Mouse (Mus musculus) ES-E14 (cell line): ENCODE measurements around the gene Unc79. TPM values are rescaled to one million over a fixed set of nuclear protein-coding genes. Genes with fewer than 3 reads are reported as not detected.
A peak's percentile ranks its signal among the peaks of the same experiment; 100 is the strongest.

Experiments used
- DNase-seq: peaks from one replicate; pipeline ENCODE4 v3.0.0-alpha.2; 2013; ENCODE audit warnings: low read depth, low spot score
- H3K27ac ChIP-seq: 2 replicates; pipeline ENCODE4 v1.5.1; 2012; ENCODE audit warnings: low read depth, mild to moderate bottlenecking, low read length, moderate library complexity, mixed read lengths; ENCODE audit not compliant: poor library complexity, insufficient read depth, severe bottlenecking
- H3K36me3 ChIP-seq: 2 replicates; pipeline ENCODE4 v1.6.1; 2012; ENCODE audit warnings: mild to moderate bottlenecking, low read length, moderate library complexity, mixed read lengths; ENCODE audit not compliant: control insufficient read depth, poor library complexity, insufficient read depth, severe bottlenecking
- H3K4me1 ChIP-seq, 2 experiments: fragments of 150-350 bp in 1 of 2; sonication (generic) in 1 of 2; 2 replicates each; pipeline ENCODE4 v1.6.1; 2012; ENCODE audit warnings: low read length in 2 of 2, mild to moderate bottlenecking in 1 of 2, mixed read lengths in 1 of 2; ENCODE audit not compliant: control insufficient read depth in 2 of 2, insufficient read depth in 2 of 2, poor library complexity in 1 of 2
- H3K4me3 ChIP-seq, 2 experiments: fragments of 150-350 bp in 1 of 2; sonication (generic) in 1 of 2; 2 replicates each; pipeline ENCODE4 v1.5.1; 2012; ENCODE audit warnings: low read length in 2 of 2, low read depth in 1 of 2, mild to moderate bottlenecking in 1 of 2, mixed read lengths in 1 of 2; ENCODE audit not compliant: insufficient read depth in 1 of 2, poor library complexity in 1 of 2, severe bottlenecking in 1 of 2
- H3K9ac ChIP-seq: 2 replicates; pipeline ENCODE4 v1.6.1; 2012; ENCODE audit warnings: low read depth, mild to moderate bottlenecking, low read length, mixed read lengths; ENCODE audit not compliant: poor library complexity, insufficient read depth, severe bottlenecking
- H3K9me3 ChIP-seq: fragments of 150-350 bp; sonication (generic); 2 replicates; pipeline ENCODE4 v1.6.1; 2012; ENCODE audit warnings: low read depth, mild to moderate bottlenecking, low read length; ENCODE audit not compliant: control insufficient read depth, insufficient read depth
- CHD2 ChIP-seq: IDR thresholded peaks from 2 replicates; pipeline ENCODE4 v1.6.1; 2014; ENCODE audit warnings: mild to moderate bottlenecking, low read depth, low read length, inconsistent platforms
- HCFC1 ChIP-seq: IDR thresholded peaks from 2 replicates; pipeline ENCODE4 v1.6.1; 2012; ENCODE audit warnings: low read length, inconsistent platforms, borderline replicate concordance; ENCODE audit not compliant: insufficient read depth
- MAFK ChIP-seq: IDR thresholded peaks from 2 replicates; pipeline ENCODE4 v1.6.1; 2014; ENCODE audit warnings: mild to moderate bottlenecking, low read depth, low read length, inconsistent platforms; ENCODE audit not compliant: insufficient read depth
- ZC3H11A ChIP-seq: IDR thresholded peaks from 2 replicates; pipeline ENCODE4 v1.6.1; 2012; ENCODE audit warnings: low read depth, mild to moderate bottlenecking, inconsistent platforms, low read length, borderline replicate concordance
- ZNF384 ChIP-seq: IDR thresholded peaks from 2 replicates; pipeline ENCODE4 v1.6.1; 2012; ENCODE audit warnings: low read depth, low read length, inconsistent platforms
- in situ Hi-C, 2 experiments: fragments of 600-800 bp; cut with MboI; formaldehyde crosslinking; loops; one replicate each; pipeline ENCODE4 v1.15.1; 2025; ENCODE audit warnings: low sequenced_read_pairs in 2 of 2, inconsistent platforms in 1 of 2; ENCODE audit not compliant: unreplicated experiment in 2 of 2
- total RNA-seq: library from RNA; depleted of rRNA; stranded (reverse); fragments of 300-350 nt; gene quantifications from 2 replicates; pipeline ENCODE4 v1.2.3, GENCODE M21; 2012

Gene Unc79
- total RNA-seq, 1 experiment, result 0.36 TPM

DNA sequence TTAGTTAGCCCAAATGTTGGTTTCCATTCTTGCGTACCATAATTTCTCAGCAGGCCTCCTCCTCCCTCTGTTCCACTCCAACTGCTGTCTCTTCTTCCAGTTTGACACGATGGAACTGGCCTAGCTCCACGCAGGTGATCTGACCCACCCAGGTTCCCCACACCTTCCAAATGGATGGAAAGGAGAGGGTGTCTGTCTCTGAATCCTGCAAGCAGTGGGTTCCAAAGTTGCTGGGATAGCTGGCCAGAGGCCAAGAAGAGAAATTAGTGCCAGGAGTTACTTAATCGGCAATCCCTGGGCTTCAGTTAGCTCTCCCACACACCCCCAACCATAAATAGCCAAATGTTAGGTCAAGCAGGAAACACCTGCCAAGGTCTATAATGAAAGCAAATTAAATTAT lies 212.1 kb downstream of the Unc79 start:
- TF ChIP-seq HCFC1, result no peak
- no peak for TF ChIP-seq ZC3H11A
- no peak for TF ChIP-seq MAFK
- no peak for TF ChIP-seq CHD2
- TF ChIP-seq ZNF384, result no peak
- no peaks in the 10 kb centered on the region; a peak in 1 of 4 replicates for H3K4me1 ChIP-seq
- DNase-seq, result no peak
- no peak overlapping the region for H3K27ac ChIP-seq
- no peak overlapping the region for H3K4me3 ChIP-seq
- H3K9me3 ChIP-seq, result no peaks in the 10 kb centered on the region
- in situ Hi-C loops, result no loop called here
- H3K36me3 ChIP-seq, result no peaks in the 10 kb centered on the region
- no peak overlapping the region for H3K9ac ChIP-seq

DNA sequence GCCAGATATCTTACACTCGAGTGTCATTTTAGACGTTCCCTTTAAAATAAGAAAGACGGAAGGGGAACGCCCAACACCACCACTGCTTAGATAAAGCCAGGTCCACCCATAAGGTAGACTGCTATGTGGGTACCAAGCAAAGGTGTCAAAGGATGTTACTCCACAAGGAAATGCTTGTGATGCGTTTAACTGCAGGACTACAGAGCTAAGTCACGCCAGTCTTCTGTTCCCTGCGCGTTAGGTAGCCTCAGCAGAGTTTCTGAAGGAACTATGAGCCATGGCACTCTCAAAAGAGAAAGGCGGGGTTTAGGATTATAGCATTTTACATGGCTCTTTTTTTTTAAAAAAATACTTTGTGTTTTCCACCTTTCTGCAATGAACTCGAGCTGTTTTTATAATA lies 214.9 kb downstream of the Unc79 start:
- Histone ChIP-seq H3K4me1 (no peaks in the 10 kb centered on the region; a peak in 1 of 4 replicates), H3K4me3 (no peak overlapping the region), H3K27ac (no peak overlapping the region), H3K9ac (no peak overlapping the region), H3K9me3 (no peaks in the 10 kb centered on the region), H3K36me3 (no peaks in the 10 kb centered on the region)
- in situ Hi-C loops, result no loop called here
- DNase-seq, result no peak
- TF ChIP-seq CHD2 (no peak), ZNF384 (no peak), HCFC1 (no peak), ZC3H11A (no peak), MAFK (no peak)

DNA sequence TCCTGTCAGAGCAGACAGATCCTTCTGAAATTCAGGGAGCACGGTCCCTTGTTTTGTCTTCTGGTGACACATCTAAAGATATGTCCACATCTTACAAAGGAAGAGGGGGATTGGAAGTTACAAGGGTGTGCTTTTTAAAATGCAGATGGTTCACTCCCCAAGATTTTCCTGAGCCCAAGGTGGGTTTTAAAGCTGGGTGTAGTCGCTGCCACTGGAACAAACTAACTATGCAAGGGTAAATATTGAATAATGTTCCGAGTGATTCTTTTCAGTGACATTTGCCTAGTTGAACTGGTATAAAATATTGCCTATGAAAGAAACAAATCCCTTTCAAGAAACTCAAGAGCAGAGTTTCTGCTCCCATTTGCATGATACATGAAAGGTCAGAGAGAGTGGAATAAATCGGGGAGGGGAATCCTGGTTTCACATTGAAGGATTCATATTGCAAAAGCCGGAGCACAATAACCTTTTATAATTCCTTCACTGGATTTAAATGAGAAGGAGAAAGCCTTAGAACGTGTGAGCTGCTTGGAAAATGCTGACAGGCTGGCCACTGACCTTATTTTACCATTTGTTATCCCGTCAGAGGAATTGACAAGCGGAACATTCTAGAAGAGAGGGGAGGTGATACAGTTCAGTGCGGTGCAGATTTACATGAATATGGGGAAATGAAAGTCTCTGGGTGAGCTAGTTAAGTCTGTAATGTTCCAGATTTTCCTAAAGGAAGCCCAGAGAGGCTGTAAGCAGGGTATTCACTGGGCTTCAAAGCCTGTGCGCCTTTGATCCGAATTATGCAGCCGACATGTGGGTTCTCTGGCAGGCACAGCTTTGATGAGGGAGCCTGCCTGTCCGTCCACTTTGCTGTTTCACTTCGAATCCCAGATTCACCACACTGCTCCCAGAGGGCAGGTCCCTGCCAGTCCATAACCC lies 215.7 kb downstream of the Unc79 start:
- TF ChIP-seq HCFC1, result no peak
- no peak for TF ChIP-seq MAFK
- TF ChIP-seq ZC3H11A, result no peak
- TF ChIP-seq ZNF384, result no peak
- no peak for TF ChIP-seq CHD2
- Histone ChIP-seq H3K4me3 (no peak overlapping the region), H3K9me3 (no peaks in the 10 kb centered on the region), H3K4me1 (no peaks in the 10 kb centered on the region), H3K36me3 (no peaks in the 10 kb centered on the region), H3K9ac (no peak overlapping the region), H3K27ac (no peak overlapping the region)
- in situ Hi-C loops, result no loop called here
- DNase-seq, result no peak

DNA sequence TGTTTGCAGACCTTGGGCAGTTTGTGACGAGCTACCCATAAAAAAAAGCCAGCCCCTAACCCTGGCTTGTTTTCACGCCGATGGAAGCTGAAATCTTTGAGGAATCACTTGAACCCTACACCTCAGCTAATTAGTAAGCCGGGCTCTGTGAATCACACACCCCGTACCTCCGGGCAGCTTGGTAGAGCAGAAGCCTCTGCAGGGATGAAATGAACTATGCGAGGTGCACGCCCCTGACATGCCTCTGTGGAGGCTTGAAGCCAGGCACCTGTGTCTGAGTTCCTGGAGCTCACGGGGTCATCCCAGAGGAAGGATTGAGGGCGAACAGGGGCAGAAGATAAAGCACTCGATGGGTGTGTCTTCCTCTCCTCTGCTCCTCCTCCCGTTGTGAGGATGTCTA lies 220.2 kb downstream of the Unc79 start:
- Histone ChIP-seq H3K9ac (no peak overlapping the region), H3K27ac (no peak overlapping the region), H3K9me3 (no peaks in the 10 kb centered on the region), H3K4me3 (no peak overlapping the region), H3K36me3 (no peaks in the 10 kb centered on the region), H3K4me1 (no peaks in the 10 kb centered on the region)
- TF ChIP-seq ZNF384 (no peak), CHD2 (no peak), ZC3H11A (no peak), HCFC1 (no peak), MAFK (no peak)
- in situ Hi-C loops, result no loop called here
- DNase-seq, result no peak

DNA sequence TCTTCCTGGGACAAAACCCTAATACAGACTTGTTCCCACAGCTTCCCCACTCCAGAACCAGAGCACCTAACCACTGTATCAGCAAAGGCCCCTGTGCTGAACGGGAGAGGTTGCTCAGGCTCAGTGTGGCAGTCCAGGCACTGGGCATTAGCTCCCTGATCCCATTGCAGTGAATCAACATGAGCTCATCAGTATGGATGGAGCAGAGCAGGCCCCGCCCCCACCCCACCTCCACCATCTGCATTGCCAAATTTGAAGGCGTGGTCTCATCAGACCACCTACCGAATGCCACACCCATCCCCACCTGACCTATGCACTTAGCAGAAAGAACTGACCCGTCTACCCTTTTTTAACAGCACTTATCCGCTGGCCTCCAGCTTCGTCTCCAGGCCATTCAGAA lies 234.4 kb downstream of the Unc79 start:
- Histone ChIP-seq H3K36me3 (no peaks in the 10 kb centered on the region), H3K27ac (no peak overlapping the region), H3K9ac (no peak overlapping the region), H3K4me3 (0 out of 4 replicates have a peak overlapping the region, but pooled peaks of 1 of the 2 experiments have one; percentile 7), H3K9me3 (no peaks in the 10 kb centered on the region), H3K4me1 (peaks cover 0 to 4% of the 10 kb centered on the region in 2 experiments; a peak in 2 of 4 replicates)
- TF ChIP-seq ZNF384 (no peak), HCFC1 (no peak), CHD2 (no peak), MAFK (no peak), ZC3H11A (no peak)
- in situ Hi-C loops, result no loop called here
- DNase-seq, result peak; percentile 39
